Mouse (Mus musculus) urinary bladder, postnatal 25 days (tissue): ENCODE data around the gene Mei1.

ENCODE experiments used
- DNase-seq: peaks from one replicate; pipeline ENCODE4 v3.0.0; 2022; ENCODE audit warnings: low spot score

Mei1 gene

GRCm38 (mm10) chr15:82151176-82151575 is 81.4 kb downstream of the Mei1 start:
- DNase-seq: no peak

- no peak for DNase-seq
Observed at GRCm38 (mm10) chr15:82152022-82152421, 82.2 kb downstream of the Mei1 start.

- DNase-seq: no peak
Observed at GRCm38 (mm10) chr15:82152435-82152834, 82.6 kb downstream of the Mei1 start.

GRCm38 (mm10) chr15:82156298-82156697 is 86.5 kb downstream of the Mei1 start:
- no peak for DNase-seq

GRCm38 (mm10) chr15:82156902-82157301 is 87.1 kb downstream of the Mei1 start:
- no peak for DNase-seq

GRCm38 (mm10) chr15:82158243-82159035 is 88.6 kb downstream of the Mei1 start:
- DNase-seq: no peak

- DNase-seq: no peak
Observed at GRCm38 (mm10) chr15:82159471-82159870, 89.7 kb downstream of the Mei1 start.

- no peak for DNase-seq
Observed at GRCm38 (mm10) chr15:82160731-82161640, 91.2 kb downstream of the Mei1 start.

- DNase-seq: no peak
Observed at GRCm38 (mm10) chr15:82161965-82162600, 92.3 kb downstream of the Mei1 start.

GRCm38 (mm10) chr15:82163356-82164060 is 93.7 kb downstream of the Mei1 start:
- no peak for DNase-seq

GRCm38 (mm10) chr15:82164061-82164399 is 94.2 kb downstream of the Mei1 start:
- no peak for DNase-seq

GRCm38 (mm10) chr15:82164496-82164895 is 94.7 kb downstream of the Mei1 start:
- no peak for DNase-seq

GRCm38 (mm10) chr15:82165332-82166239 is 95.8 kb downstream of the Mei1 start:
- peak; percentile 83 for DNase-seq

- no peak for DNase-seq
Observed at GRCm38 (mm10) chr15:82166240-82167100, 96.7 kb downstream of the Mei1 start.

GRCm38 (mm10) chr15:82167201-82168168 is 97.7 kb downstream of the Mei1 start:
- no peak for DNase-seq

GRCm38 (mm10) chr15:82169671-82170070 is 99.9 kb downstream of the Mei1 start:
- no peak for DNase-seq

GRCm38 (mm10) chr15:82170437-82171377 is 100.9 kb downstream of the Mei1 start:
- no peak for DNase-seq

GRCm38 (mm10) chr15:82172648-82173047 is 102.9 kb downstream of the Mei1 start:
- DNase-seq: no peak
